In the genomic region with DNA sequence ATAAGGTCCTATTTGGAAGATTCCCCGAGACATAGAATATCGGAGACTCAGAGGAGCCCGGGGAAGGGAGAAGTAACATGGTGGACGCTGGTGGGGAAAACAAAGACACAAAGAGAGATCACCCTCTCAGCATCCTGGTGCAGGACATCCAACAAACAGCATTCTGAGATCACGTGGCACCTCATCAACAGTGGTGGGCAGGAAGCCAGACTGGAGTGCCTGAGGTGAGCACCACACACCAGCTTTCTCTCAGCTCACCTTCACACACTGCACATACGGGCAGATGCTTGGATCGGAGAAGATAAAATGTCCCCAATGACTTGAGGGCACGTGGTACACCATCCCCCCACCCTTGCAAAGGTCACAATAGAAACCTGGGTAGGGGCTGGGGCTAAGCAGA, we compare ENCODE assay signal across 10 mouse cellular contexts. TPM values are rescaled to one million over a fixed set of nuclear protein-coding genes. Genes with fewer than 3 reads are reported as not detected.
DNase-seq lines count a peak whose midpoint lies in the region; ATAC-seq and TF ChIP-seq lines count a peak whose summit lies in the region.
"Had no signal": no experiment of that assay in that cellular context is flagged by ENCODE, and none has a peak within 500 bp of the region (broad histone marks: within the 10 kb centered on the region; RNA-seq: fewer than 3 reads in every experiment).

No protein-coding gene starts in this region.

- ATAC-seq in lung, embryonic 14.5 days (ENCODE audit: insufficient read depth): no peak
- no peak for ATAC-seq in forebrain, embryonic 11.5 days (replicated peaks; ENCODE audit: low FRiP score)
- no peak for ATAC-seq in limb, embryonic 12.5 days (ENCODE audit: insufficient number of reproducible peaks, insufficient read depth, low FRiP score, low TSS enrichment, low read depth)

- no peaks in the 10 kb centered on the region for H3K36me3 ChIP-seq in lung, embryonic 14.5 days (ENCODE audit: insufficient read depth)
- no peaks in the 10 kb centered on the region for H3K36me3 ChIP-seq in forebrain, embryonic 11.5 days (ENCODE audit: control insufficient read depth, insufficient read depth, low read length)
- H3K36me3 ChIP-seq in limb, embryonic 12.5 days: no peaks in the 10 kb centered on the region

- WGBS in lung, embryonic 14.5 days: 82% methylated on average over 8 of the region's 8 CpGs
- 81% methylated on average over 8 of the region's 8 CpGs for WGBS in lung, adult 2 months
- 88% methylated on average over 8 of the region's 8 CpGs for WGBS in forebrain, embryonic 11.5 days
- 84% methylated on average over 8 of the region's 8 CpGs for WGBS in limb, embryonic 12.5 days
- WGBS in olfactory bulb, adult 2 months: 79% methylated on average over 8 of the region's 8 CpGs

- TF ChIP-seq CTCF in lung, embryonic 14.5 days (IDR thresholded peaks at IDR 0.05; ENCODE audit: low read depth): no peak
- TF ChIP-seq CTCF in lung, adult 2 months (IDR thresholded peaks at IDR 0.05; ENCODE audit: insufficient read depth, low read length): no peak
- TF ChIP-seq CTCF in olfactory bulb, adult 2 months (IDR thresholded peaks at IDR 0.05; ENCODE audit: insufficient read depth, low read depth, low read length): no peak

- no peak overlapping the region for H3K4me3 ChIP-seq in lung, embryonic 14.5 days (ENCODE audit: low read depth, low read length)
- H3K4me3 ChIP-seq in lung, adult 2 months (replicated peaks; ENCODE audit: extremely low read depth, low read depth, low read length): no peak overlapping the region
- H3K4me3 ChIP-seq in forebrain, embryonic 11.5 days (ENCODE audit: low read depth, low read length): no peak overlapping the region
- no peak overlapping the region; the same call in 1 of the 2 replicates for H3K4me3 ChIP-seq in limb, embryonic 12.5 days (replicated peaks)
- H3K4me3 ChIP-seq in olfactory bulb, adult 2 months (ENCODE audit: insufficient read depth, low read depth, low read length): peak overlapping the region; percentile 87; the same call in 1 of the 2 replicates

- peaks cover 20% of the 10 kb centered on the region; the same call in 1 of the 2 replicates for H3K27me3 ChIP-seq in lung, embryonic 14.5 days (ENCODE audit: insufficient read depth, low read length)
- peaks cover 19% of the 10 kb centered on the region for H3K27me3 ChIP-seq in forebrain, embryonic 11.5 days (ENCODE audit: control insufficient read depth, insufficient read depth, low read length)
- peaks cover 45% of the 10 kb centered on the region for H3K27me3 ChIP-seq in limb, embryonic 12.5 days

- H3K9ac ChIP-seq in lung, embryonic 14.5 days: no peak overlapping the region
- no peak overlapping the region for H3K9ac ChIP-seq in forebrain, embryonic 11.5 days (ENCODE audit: low read length)
- no peak overlapping the region for H3K9ac ChIP-seq in limb, embryonic 12.5 days (replicated peaks)

- no peak for DNase-seq in lung, embryonic 14.5 days
- no peak for DNase-seq in lung, adult 2 months
- no peak for DNase-seq in forebrain, embryonic 11.5 days (ENCODE audit: low spot score)
- no peak for DNase-seq in right cerebral cortex, postnatal 25 days
- DNase-seq in ovary, postnatal 14 days (ENCODE audit: low spot score): no peak
- no peak for DNase-seq in frontal cortex, postnatal 25 days (ENCODE audit: low spot score in 2 of 2)

- H3K4me2 ChIP-seq in lung, embryonic 14.5 days: peak overlapping the region; percentile 93
- H3K4me2 ChIP-seq in forebrain, embryonic 11.5 days (ENCODE audit: low read depth, low read length, severe bottlenecking): peak overlapping the region; percentile 90; the same call in 1 of the 2 replicates
- H3K4me2 ChIP-seq in limb, embryonic 12.5 days: peak overlapping the region; percentile 90; the same call in 1 of the 2 replicates

- TF ChIP-seq POLR2A in lung, adult 2 months (IDR thresholded peaks at IDR 0.05; ENCODE audit: borderline replicate concordance, extremely low read depth, low read depth, low read length): no peak
- no peak for TF ChIP-seq POLR2A in olfactory bulb, adult 2 months (IDR thresholded peaks at IDR 0.05; ENCODE audit: insufficient read depth, low read depth, low read length)

- H3K4me1 ChIP-seq in lung, embryonic 14.5 days (ENCODE audit: insufficient read depth): peaks cover 7% of the 10 kb centered on the region; the same call in 1 of the 2 replicates
- no peaks in the 10 kb centered on the region for H3K4me1 ChIP-seq in lung, adult 2 months (ENCODE audit: control insufficient read depth, insufficient read depth, low read length)
- H3K4me1 ChIP-seq in forebrain, embryonic 11.5 days (replicated peaks; ENCODE audit: control insufficient read depth, insufficient read depth, low read length): peaks cover 8% of the 10 kb centered on the region; the same call in 1 of the 2 replicates
- peaks cover 28% of the 10 kb centered on the region for H3K4me1 ChIP-seq in limb, embryonic 12.5 days (replicated peaks)
- peaks cover 29% of the 10 kb centered on the region for H3K4me1 ChIP-seq in olfactory bulb, adult 2 months (ENCODE audit: control insufficient read depth, insufficient read depth, low read length)

- no peaks in the 10 kb centered on the region for H3K9me3 ChIP-seq in lung, embryonic 14.5 days (ENCODE audit: low read depth, low read length)
- H3K9me3 ChIP-seq in forebrain, embryonic 11.5 days (ENCODE audit: control insufficient read depth, low read length): no peaks in the 10 kb centered on the region
- H3K9me3 ChIP-seq in limb, embryonic 12.5 days: 0 out of 2 replicates have a peak, but pooled peaks cover 2% of the 10 kb centered on the region

- no peak overlapping the region for H3K27ac ChIP-seq in lung, embryonic 14.5 days (ENCODE audit: low read depth)
- no peak overlapping the region for H3K27ac ChIP-seq in forebrain, embryonic 11.5 days (ENCODE audit: low read depth, low read length)
- no peak overlapping the region for H3K27ac ChIP-seq in limb, embryonic 12.5 days
- no peak overlapping the region for H3K27ac ChIP-seq in olfactory bulb, adult 2 months (ENCODE audit: insufficient read depth, low read depth, low read length)

RNA-seq across cellular contexts. Expression of a gene that starts 1.4 kb away (rescaled TPM):
- polyA plus RNA-seq in lung, embryonic 14.5 days (2014; fragmentation: Nextera tagmentation; extraction: Ambion mirVana): 5.8 and 7.1 TPM in 2 replicates
- polyA plus RNA-seq in lung, adult 2 months (2012; rRNA removed): 2.4 and 2.7 TPM in 2 replicates
- 9.4 and 9.9 TPM in 2 replicates for polyA plus RNA-seq in forebrain, embryonic 11.5 days (2014; fragmentation: Nextera tagmentation; extraction: Ambion mirVana)
- 12.0 and 12.2 TPM in 2 replicates for polyA plus RNA-seq in limb, embryonic 12.5 days (2016; fragmentation: Nextera tagmentation; extraction: Ambion mirVana)
- not detected in 2 replicates for polyA plus RNA-seq in olfactory bulb, adult 2 months (2012; ENCODE audit: insufficient read depth, insufficient read length, low replicate concordance, missing spikeins)

RNA-seq across cellular contexts. Expression of a gene that starts 9.3 kb away (rescaled TPM):
- not detected in 2 replicates for polyA plus RNA-seq in lung, embryonic 14.5 days (2014; fragmentation: Nextera tagmentation; extraction: Ambion mirVana)
- not detected in 2 replicates for polyA plus RNA-seq in lung, adult 2 months (2012; rRNA removed)
- polyA plus RNA-seq in forebrain, embryonic 11.5 days (2014; fragmentation: Nextera tagmentation; extraction: Ambion mirVana): not detected in 2 replicates
- not detected in 2 replicates for polyA plus RNA-seq in limb, embryonic 12.5 days (2016; fragmentation: Nextera tagmentation; extraction: Ambion mirVana)
- not detected in 2 replicates for polyA plus RNA-seq in olfactory bulb, adult 2 months (2012; ENCODE audit: insufficient read depth, insufficient read length, low replicate concordance, missing spikeins)
- polyA plus RNA-seq: kidney, embryonic 14.5 days; thymus, postnatal 0 days had no signal

RNA-seq across cellular contexts. Expression of a gene that starts 22.5 kb away (rescaled TPM):
- polyA plus RNA-seq in lung, embryonic 14.5 days (2014; fragmentation: Nextera tagmentation; extraction: Ambion mirVana): not detected in 2 replicates
- polyA plus RNA-seq in lung, adult 2 months (2012; rRNA removed): not detected in 2 replicates
- 0.04 and 0.09 TPM in 2 replicates for polyA plus RNA-seq in forebrain, embryonic 11.5 days (2014; fragmentation: Nextera tagmentation; extraction: Ambion mirVana)
- not detected in 2 replicates for polyA plus RNA-seq in limb, embryonic 12.5 days (2016; fragmentation: Nextera tagmentation; extraction: Ambion mirVana)
- polyA plus RNA-seq in olfactory bulb, adult 2 months (2012; ENCODE audit: insufficient read depth, insufficient read length, low replicate concordance, missing spikeins): not detected in 2 replicates
- polyA plus RNA-seq: kidney, embryonic 14.5 days; thymus, postnatal 0 days had no signal

RNA-seq across cellular contexts. Expression of a gene that starts 28.1 kb away (rescaled TPM):
- 0.93 and 1.2 TPM in 2 replicates for polyA plus RNA-seq in lung, embryonic 14.5 days (2014; fragmentation: Nextera tagmentation; extraction: Ambion mirVana)
- 0.13 TPM in 1 of 2 replicates, not detected in the other for polyA plus RNA-seq in lung, adult 2 months (2012; rRNA removed)
- 0.59 and 0.83 TPM in 2 replicates for polyA plus RNA-seq in forebrain, embryonic 11.5 days (2014; fragmentation: Nextera tagmentation; extraction: Ambion mirVana)
- 7.1 and 7.2 TPM in 2 replicates for polyA plus RNA-seq in limb, embryonic 12.5 days (2016; fragmentation: Nextera tagmentation; extraction: Ambion mirVana)
- not detected in 2 replicates for polyA plus RNA-seq in olfactory bulb, adult 2 months (2012; ENCODE audit: insufficient read depth, insufficient read length, low replicate concordance, missing spikeins)

RNA-seq across cellular contexts. Expression of a gene that starts 32.9 kb away (rescaled TPM):
- polyA plus RNA-seq in lung, embryonic 14.5 days (2014; fragmentation: Nextera tagmentation; extraction: Ambion mirVana): 56.4 and 62.4 TPM in 2 replicates
- 70.4 and 84.7 TPM in 2 replicates for polyA plus RNA-seq in lung, adult 2 months (2012; rRNA removed)
- 59.7 and 65.2 TPM in 2 replicates for polyA plus RNA-seq in forebrain, embryonic 11.5 days (2014; fragmentation: Nextera tagmentation; extraction: Ambion mirVana)
- polyA plus RNA-seq in limb, embryonic 12.5 days (2016; fragmentation: Nextera tagmentation; extraction: Ambion mirVana): 57.6 and 63.1 TPM in 2 replicates
- not detected in 2 replicates for polyA plus RNA-seq in olfactory bulb, adult 2 months (2012; ENCODE audit: insufficient read depth, insufficient read length, low replicate concordance, missing spikeins)
